Mouse (Mus musculus) kidney, adult 9 months (tissue): ENCODE data around the gene Mmd2.

Experiments
- DNase-seq: peaks from one replicate; pipeline ENCODE4 v3.0.0; 2022

Gene Mmd2

GRCm38 (mm10) chr5:142608259-142608988 lies at the start of gene Mmd2:
Gene Mmd2 (minus strand): TSS chr5:142608800.
- no peak for DNase-seq

GRCm38 (mm10) chr5:142652266-142652665 lies 43.7 kb upstream of the Mmd2 start:
- peak; percentile 22 for DNase-seq

GRCm38 (mm10) chr5:142650794-142651497 lies 42.3 kb upstream of the Mmd2 start:
- no peak for DNase-seq

GRCm38 (mm10) chr5:142650390-142650789 lies 41.8 kb upstream of the Mmd2 start:
- no peak for DNase-seq

GRCm38 (mm10) chr5:142649460-142650050 lies 41.0 kb upstream of the Mmd2 start:
- peak; percentile 62 for DNase-seq

- DNase-seq, result no peak
These were observed 39.6 kb upstream of the Mmd2 start for GRCm38 (mm10) chr5:142648162-142648561.

- DNase-seq, result peak; percentile 68
These were observed 32.9 kb upstream of the Mmd2 start for GRCm38 (mm10) chr5:142641331-142642051.

GRCm38 (mm10) chr5:142640088-142640487 lies 31.5 kb upstream of the Mmd2 start:
- peak; percentile 91 for DNase-seq

- DNase-seq, result no peak
These were observed 29.2 kb upstream of the Mmd2 start for GRCm38 (mm10) chr5:142637823-142638222.

GRCm38 (mm10) chr5:142630224-142630623 lies 21.6 kb upstream of the Mmd2 start:
- peak; percentile 58 for DNase-seq

GRCm38 (mm10) chr5:142629663-142630025 lies 21.0 kb upstream of the Mmd2 start:
- no peak for DNase-seq

- peak; percentile 98 for DNase-seq
These were observed 20.4 kb upstream of the Mmd2 start for GRCm38 (mm10) chr5:142628726-142629662.

GRCm38 (mm10) chr5:142627398-142627797 lies 18.8 kb upstream of the Mmd2 start, which contains the start of gene Wipi2:
Gene Wipi2 (plus strand): TSS chr5:142627698.
- DNase-seq, result no peak

- no peak for DNase-seq
These were observed 14.5 kb upstream of the Mmd2 start for GRCm38 (mm10) chr5:142623080-142623479.

- no peak for DNase-seq
These were observed 13.5 kb upstream of the Mmd2 start for GRCm38 (mm10) chr5:142622134-142622533.

GRCm38 (mm10) chr5:142621421-142621820 lies 12.8 kb upstream of the Mmd2 start:
- DNase-seq, result peak; percentile 84

- DNase-seq, result peak; percentile 53
These were observed 11.3 kb upstream of the Mmd2 start for GRCm38 (mm10) chr5:142619866-142620265.

GRCm38 (mm10) chr5:142616326-142616725 lies 7.7 kb upstream of the Mmd2 start:
- DNase-seq, result no peak

GRCm38 (mm10) chr5:142615638-142616037 lies 7.0 kb upstream of the Mmd2 start:
- DNase-seq, result no peak

- DNase-seq, result no peak
These were observed 5.9 kb upstream of the Mmd2 start for GRCm38 (mm10) chr5:142614513-142614912.

- DNase-seq, result no peak
These were observed 1.8 kb upstream of the Mmd2 start for GRCm38 (mm10) chr5:142610362-142610761.

- DNase-seq, result no peak
These were observed 357 bp upstream of the Mmd2 start for GRCm38 (mm10) chr5:142608989-142609325.
